Mouse (Mus musculus) erythroblast, embryonic 14.5 days (primary cell): ENCODE measurements around the gene Adi1. TPM values are rescaled to one million over a fixed set of nuclear protein-coding genes. Genes with fewer than 3 reads are reported as not detected.

Experiments
- H3K27me3 ChIP-seq: 2 replicates; pipeline ENCODE4 v1.6.1; 2012; ENCODE audit warnings: inconsistent platforms; ENCODE audit not compliant: control insufficient read depth
- H3K36me3 ChIP-seq: 2 replicates; pipeline ENCODE4 v1.6.1; 2012; ENCODE audit warnings: mild to moderate bottlenecking, inconsistent platforms; ENCODE audit not compliant: control insufficient read depth
- H3K4me1 ChIP-seq: 2 replicates; pipeline ENCODE4 v1.6.1; 2012; ENCODE audit warnings: inconsistent platforms; ENCODE audit not compliant: control insufficient read depth
- H3K4me3 ChIP-seq: replicated peaks from 2 replicates; pipeline ENCODE3; 2012; ENCODE audit warnings: moderate library complexity, mild to moderate bottlenecking, inconsistent platforms
- H3K9me3 ChIP-seq: 2 replicates; pipeline ENCODE4 v1.6.1; 2012; ENCODE audit warnings: low read length, inconsistent platforms, mixed read lengths; ENCODE audit not compliant: control insufficient read depth
- GATA1 ChIP-seq: IDR thresholded peaks from 2 replicates; pipeline ENCODE4 v1.6.1; 2012; ENCODE audit warnings: low read length, inconsistent platforms, mixed read lengths
- TAL1 ChIP-seq: IDR thresholded peaks from 3 replicates; pipeline ENCODE4 v1.6.1; 2012; ENCODE audit warnings: low read length, inconsistent platforms, mixed read lengths
- polyA plus RNA-seq: library from polyadenylated mRNA; stranded (reverse); fragments of >175 nt; gene quantifications from 2 replicates; pipeline ENCODE4 v1.2.3, GENCODE M21; 2012

The Adi1 gene
- polyA plus RNA-seq, 1 experiment: 0.11 TPM

- no peaks in the 10 kb centered on the region for H3K4me1 ChIP-seq
Measured at GRCm38 (mm10) chr12:28688996-28689395, 14.0 kb downstream of the Adi1 start.

GRCm38 (mm10) chr12:28690730-28691129 lies 15.7 kb downstream of the Adi1 start:
- H3K27me3 ChIP-seq: no peaks in the 10 kb centered on the region
- TF ChIP-seq GATA1 (no peak), TAL1 (no peak)
- no peaks in the 10 kb centered on the region for H3K9me3 ChIP-seq
- H3K4me3 ChIP-seq: no peak overlapping the region
- peaks cover 2% of the 10 kb centered on the region; the same call in 1 of the 2 replicates for H3K4me1 ChIP-seq
- H3K36me3 ChIP-seq: peaks cover 62% of the 10 kb centered on the region

More at GRCm38 (mm10) chr12:28688996-28689395, 14.0 kb downstream of the Adi1 start:
- TF ChIP-seq TAL1: no peak
- TF ChIP-seq GATA1: no peak
- Histone ChIP-seq H3K36me3 (peaks cover 45% of the 10 kb centered on the region), H3K9me3 (no peaks in the 10 kb centered on the region), H3K4me3 (no peak overlapping the region), H3K27me3 (no peaks in the 10 kb centered on the region)

GRCm38 (mm10) chr12:28693738-28694137 lies 18.7 kb downstream of the Adi1 start:
- Histone ChIP-seq H3K4me1 (peaks cover 4% of the 10 kb centered on the region), H3K4me3 (no peak overlapping the region), H3K36me3 (peaks cover 80% of the 10 kb centered on the region), H3K9me3 (no peaks in the 10 kb centered on the region), H3K27me3 (no peaks in the 10 kb centered on the region)
- TF ChIP-seq TAL1: no peak
- TF ChIP-seq GATA1: no peak

GRCm38 (mm10) chr12:28694231-28694630 lies 19.2 kb downstream of the Adi1 start:
- TF ChIP-seq TAL1 (no peak), GATA1 (no peak)
- no peaks in the 10 kb centered on the region for H3K27me3 ChIP-seq
- H3K4me3 ChIP-seq: no peak overlapping the region
- H3K4me1 ChIP-seq: peaks cover 4% of the 10 kb centered on the region
- H3K9me3 ChIP-seq: no peaks in the 10 kb centered on the region
- H3K36me3 ChIP-seq: peaks cover 76% of the 10 kb centered on the region

GRCm38 (mm10) chr12:28694776-28695175 lies 19.7 kb downstream of the Adi1 start:
- Histone ChIP-seq H3K36me3 (peaks cover 71% of the 10 kb centered on the region), H3K27me3 (no peaks in the 10 kb centered on the region), H3K4me3 (no peak overlapping the region), H3K9me3 (no peaks in the 10 kb centered on the region), H3K4me1 (peaks cover 4% of the 10 kb centered on the region)
- TF ChIP-seq TAL1 (no peak), GATA1 (no peak)

- TF ChIP-seq GATA1: no peak
- no peak for TF ChIP-seq TAL1
- H3K36me3 ChIP-seq: peaks cover 66% of the 10 kb centered on the region
- H3K27me3 ChIP-seq: no peaks in the 10 kb centered on the region
- peaks cover 4% of the 10 kb centered on the region for H3K4me1 ChIP-seq
- H3K9me3 ChIP-seq: no peaks in the 10 kb centered on the region
- no peak overlapping the region for H3K4me3 ChIP-seq
Measured at GRCm38 (mm10) chr12:28697821-28698595, 23.0 kb downstream of the Adi1 start.

GRCm38 (mm10) chr12:28699086-28699485 lies 24.1 kb downstream of the Adi1 start:
- Histone ChIP-seq H3K27me3 (no peaks in the 10 kb centered on the region), H3K36me3 (peaks cover 64% of the 10 kb centered on the region)
- no peak for TF ChIP-seq GATA1
- TF ChIP-seq TAL1: no peak

GRCm38 (mm10) chr12:28699656-28700055 lies 24.6 kb downstream of the Adi1 start:
- Histone ChIP-seq H3K4me1 (peaks cover 2% of the 10 kb centered on the region; the same call in 1 of the 2 replicates), H3K4me3 (no peak overlapping the region), H3K36me3 (peaks cover 60% of the 10 kb centered on the region), H3K9me3 (no peaks in the 10 kb centered on the region), H3K27me3 (no peaks in the 10 kb centered on the region)
- TF ChIP-seq TAL1: no peak
- TF ChIP-seq GATA1: no peak

More at GRCm38 (mm10) chr12:28699086-28699485, 24.1 kb downstream of the Adi1 start:
- Histone ChIP-seq H3K4me3 (no peak overlapping the region), H3K9me3 (no peaks in the 10 kb centered on the region), H3K4me1 (peaks cover 4% of the 10 kb centered on the region)

- Histone ChIP-seq H3K4me3 (no peak overlapping the region), H3K4me1 (peaks cover 2% of the 10 kb centered on the region; the same call in 1 of the 2 replicates), H3K36me3 (peaks cover 58% of the 10 kb centered on the region), H3K27me3 (no peaks in the 10 kb centered on the region), H3K9me3 (no peaks in the 10 kb centered on the region)
- TF ChIP-seq GATA1 (no peak), TAL1 (no peak)
Measured at GRCm38 (mm10) chr12:28700101-28700511, 25.1 kb downstream of the Adi1 start.
